Mouse (Mus musculus): ENCODE measurements around the gene Olfr56. TPM values are rescaled to one million over a fixed set of nuclear protein-coding genes. Genes with fewer than 3 reads are reported as not detected.
"Not testable (repeated sequence)": the region's sequence is repeated elsewhere in the genome, so short reads cannot be mapped to it uniquely, and the experiment has no call there.

Olfr56 gene
- polyA plus RNA-seq, 1 experiment from 2014 or later, result 0.15 TPM

DNA sequence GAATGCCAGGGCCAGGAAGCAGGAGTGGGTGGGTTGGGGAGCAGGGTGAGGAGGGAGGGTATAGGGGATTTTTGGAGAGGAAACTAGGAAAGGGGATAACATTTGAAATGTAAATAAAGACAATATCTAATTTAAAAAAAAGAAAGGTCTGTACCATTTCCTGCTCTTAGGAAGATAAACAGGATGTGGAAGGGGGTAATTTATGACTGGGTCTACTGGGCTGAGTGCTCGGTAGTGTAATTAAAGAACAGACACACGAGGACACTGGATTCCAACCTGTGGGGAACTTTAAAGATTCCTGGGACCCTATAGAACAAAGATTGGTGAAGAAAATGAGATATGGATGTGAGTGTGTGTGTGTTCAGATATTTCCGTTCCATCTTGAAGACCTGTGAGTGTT, 4.2 kb downstream of the Olfr56 start:
- H3K4me3 ChIP-seq (ENCODE audit: low read depth, low read length); H3K4me2 ChIP-seq (replicated peaks; ENCODE audit: low read depth); H3K27me3 ChIP-seq (ENCODE audit: control insufficient read depth, insufficient read depth, low read length); H3K36me3 ChIP-seq (ENCODE audit: control insufficient read depth, insufficient read depth, low read length); H3K4me1 ChIP-seq (replicated peaks; ENCODE audit: control insufficient read depth, insufficient read depth); H3K9ac ChIP-seq (ENCODE audit: low read length); DNase-seq (ENCODE audit: low spot score); ATAC-seq (ENCODE audit: low FRiP score, low TSS enrichment); H3K27ac ChIP-seq (replicated peaks); H3K9me3 ChIP-seq (ENCODE audit: control insufficient read depth, low read length): not testable (repeated sequence)
- WGBS, result no CpG with 5 or more reads among the region's 3 CpGs

DNA sequence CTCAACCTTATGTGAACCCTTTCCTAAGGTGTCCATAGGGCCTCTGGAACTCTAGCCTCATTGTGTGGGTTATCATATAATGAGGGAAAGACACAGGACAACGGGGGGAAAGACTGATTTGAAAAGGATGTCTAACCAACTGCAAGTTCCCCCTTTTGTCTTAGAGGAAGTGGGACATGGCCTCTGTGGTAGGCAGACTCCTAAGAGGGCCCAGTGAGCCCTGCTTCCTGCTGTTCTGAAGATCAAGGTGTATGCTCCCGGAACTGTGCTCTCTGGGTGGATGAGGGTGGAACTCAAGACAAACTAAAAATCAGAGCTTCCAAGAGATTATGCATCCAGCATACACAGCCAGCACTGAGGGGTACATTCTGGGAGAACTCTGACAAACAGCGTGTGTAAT, 9.5 kb downstream of the Olfr56 start:
- not testable (repeated sequence) for ATAC-seq (ENCODE audit: low FRiP score, low TSS enrichment); H3K9me3 ChIP-seq (ENCODE audit: control insufficient read depth, low read length); H3K4me1 ChIP-seq (replicated peaks; ENCODE audit: control insufficient read depth, insufficient read depth); H3K27ac ChIP-seq (replicated peaks); H3K4me3 ChIP-seq (ENCODE audit: low read depth, low read length); H3K9ac ChIP-seq (ENCODE audit: low read length); DNase-seq (ENCODE audit: low spot score); H3K36me3 ChIP-seq (ENCODE audit: control insufficient read depth, insufficient read depth, low read length); H3K4me2 ChIP-seq (replicated peaks; ENCODE audit: low read depth); H3K27me3 ChIP-seq (ENCODE audit: control insufficient read depth, insufficient read depth, low read length)
- WGBS, result 60% methylated on average over 2 of the region's 3 CpGs

DNA sequence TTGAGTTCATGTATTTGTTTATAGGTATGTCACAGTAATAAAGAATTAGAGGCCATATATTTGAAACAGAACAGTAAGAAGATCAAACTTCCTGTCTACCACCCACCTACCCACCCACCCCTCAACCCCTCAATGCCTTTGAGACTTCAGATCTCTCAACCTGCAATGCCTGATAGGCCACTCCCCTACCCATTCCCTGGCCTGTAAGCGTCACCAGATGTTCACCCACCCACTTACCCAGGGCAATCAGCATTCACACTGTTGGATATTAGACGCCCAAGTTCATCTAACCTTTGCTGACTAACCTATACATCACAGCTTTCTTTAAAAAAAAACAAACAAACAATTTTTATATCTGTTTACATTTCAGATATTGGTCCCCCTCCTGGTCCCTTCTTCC, 11.3 kb downstream of the Olfr56 start:
- H3K36me3 ChIP-seq (ENCODE audit: control insufficient read depth, insufficient read depth, low read length); H3K4me3 ChIP-seq (ENCODE audit: low read depth, low read length); H3K27me3 ChIP-seq (ENCODE audit: control insufficient read depth, insufficient read depth, low read length); H3K27ac ChIP-seq (replicated peaks); ATAC-seq (ENCODE audit: low FRiP score, low TSS enrichment); DNase-seq (ENCODE audit: low spot score); H3K9ac ChIP-seq (ENCODE audit: low read length); H3K9me3 ChIP-seq (ENCODE audit: control insufficient read depth, low read length); H3K4me1 ChIP-seq (replicated peaks; ENCODE audit: control insufficient read depth, insufficient read depth); H3K4me2 ChIP-seq (replicated peaks; ENCODE audit: low read depth): not testable (repeated sequence)
- 68% methylated on average over 1 of the region's 2 CpGs for WGBS

- WGBS, result 41% methylated on average over 4 of the region's 4 CpGs
- not testable (repeated sequence) for H3K4me3 ChIP-seq (ENCODE audit: low read depth, low read length); DNase-seq (ENCODE audit: low spot score)
Observed at GRCm38 (mm10) chr11:48991740-48992520, 13.2 kb downstream of the Olfr56 start, which contains the start of gene Gm12185. Gm12185 (minus strand) TSS chr11:48992226.

GRCm38 (mm10) chr11:48993296-48993695, 14.6 kb downstream of the Olfr56 start:
- H3K9me3 ChIP-seq (ENCODE audit: control insufficient read depth, low read length); DNase-seq (ENCODE audit: low spot score); H3K4me1 ChIP-seq (replicated peaks; ENCODE audit: control insufficient read depth, insufficient read depth); H3K4me2 ChIP-seq (replicated peaks; ENCODE audit: low read depth); H3K4me3 ChIP-seq (ENCODE audit: low read depth, low read length); H3K36me3 ChIP-seq (ENCODE audit: control insufficient read depth, insufficient read depth, low read length); H3K27ac ChIP-seq (replicated peaks); H3K9ac ChIP-seq (ENCODE audit: low read length); H3K27me3 ChIP-seq (ENCODE audit: control insufficient read depth, insufficient read depth, low read length); ATAC-seq (ENCODE audit: low FRiP score, low TSS enrichment): not testable (repeated sequence)
- WGBS, result 37% methylated on average over 10 of the region's 10 CpGs

More at GRCm38 (mm10) chr11:48991740-48992520, 13.2 kb downstream of the Olfr56 start, which contains the start of gene Gm12185:
- not testable (repeated sequence) for H3K36me3 ChIP-seq (ENCODE audit: control insufficient read depth, insufficient read depth, low read length); H3K4me1 ChIP-seq (replicated peaks; ENCODE audit: control insufficient read depth, insufficient read depth); H3K4me2 ChIP-seq (replicated peaks; ENCODE audit: low read depth); ATAC-seq (ENCODE audit: low FRiP score, low TSS enrichment); H3K9ac ChIP-seq (ENCODE audit: low read length); H3K9me3 ChIP-seq (ENCODE audit: control insufficient read depth, low read length); H3K27ac ChIP-seq (replicated peaks); H3K27me3 ChIP-seq (ENCODE audit: control insufficient read depth, insufficient read depth, low read length)

DNA sequence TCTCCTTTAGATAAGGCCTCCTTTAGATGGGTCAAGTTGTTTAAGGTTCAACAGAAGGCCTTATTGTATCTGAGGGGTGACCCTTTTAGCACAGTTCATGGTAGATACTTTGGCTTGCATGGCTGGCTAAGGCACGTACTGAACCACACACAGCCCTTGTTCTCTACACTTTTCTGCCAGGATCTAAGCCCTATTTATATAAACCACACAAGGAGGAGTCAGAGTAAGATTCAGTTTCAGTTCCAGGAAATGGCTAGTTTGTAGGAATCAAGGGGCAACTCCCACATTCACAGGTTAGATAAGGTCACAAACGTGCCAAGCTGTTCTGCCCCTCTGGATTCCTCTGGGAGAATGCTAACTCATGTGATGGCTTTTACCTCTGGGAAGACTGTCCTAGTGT, 15.3 kb downstream of the Olfr56 start, which contains the start of gene Tgtp1:
Gene Tgtp1, minus strand, starts transcription at position 155 of the 400 bp plus-strand sequence.
- not testable (repeated sequence) for H3K27me3 ChIP-seq (ENCODE audit: control insufficient read depth, insufficient read depth, low read length); DNase-seq (ENCODE audit: low spot score); H3K4me2 ChIP-seq (replicated peaks; ENCODE audit: low read depth); H3K4me1 ChIP-seq (replicated peaks; ENCODE audit: control insufficient read depth, insufficient read depth); H3K27ac ChIP-seq (replicated peaks); H3K4me3 ChIP-seq (ENCODE audit: low read depth, low read length); H3K36me3 ChIP-seq (ENCODE audit: control insufficient read depth, insufficient read depth, low read length); H3K9me3 ChIP-seq (ENCODE audit: control insufficient read depth, low read length); H3K9ac ChIP-seq (ENCODE audit: low read length)
- WGBS, result 16% methylated on average over 2 of the region's 2 CpGs
- ATAC-seq (ENCODE audit: low FRiP score, low TSS enrichment), result peak; percentile 64

GRCm38 (mm10) chr11:49000411-49000810, 21.7 kb downstream of the Olfr56 start:
- WGBS, result 78% methylated on average over 1 of the region's 1 CpGs
- H3K9ac ChIP-seq (ENCODE audit: low read length); H3K36me3 ChIP-seq (ENCODE audit: control insufficient read depth, insufficient read depth, low read length); H3K4me3 ChIP-seq (ENCODE audit: low read depth, low read length); H3K27ac ChIP-seq (replicated peaks); H3K4me2 ChIP-seq (replicated peaks; ENCODE audit: low read depth); H3K9me3 ChIP-seq (ENCODE audit: control insufficient read depth, low read length); ATAC-seq (ENCODE audit: low FRiP score, low TSS enrichment); H3K27me3 ChIP-seq (ENCODE audit: control insufficient read depth, insufficient read depth, low read length); H3K4me1 ChIP-seq (replicated peaks; ENCODE audit: control insufficient read depth, insufficient read depth); DNase-seq (ENCODE audit: low spot score): not testable (repeated sequence)

DNA sequence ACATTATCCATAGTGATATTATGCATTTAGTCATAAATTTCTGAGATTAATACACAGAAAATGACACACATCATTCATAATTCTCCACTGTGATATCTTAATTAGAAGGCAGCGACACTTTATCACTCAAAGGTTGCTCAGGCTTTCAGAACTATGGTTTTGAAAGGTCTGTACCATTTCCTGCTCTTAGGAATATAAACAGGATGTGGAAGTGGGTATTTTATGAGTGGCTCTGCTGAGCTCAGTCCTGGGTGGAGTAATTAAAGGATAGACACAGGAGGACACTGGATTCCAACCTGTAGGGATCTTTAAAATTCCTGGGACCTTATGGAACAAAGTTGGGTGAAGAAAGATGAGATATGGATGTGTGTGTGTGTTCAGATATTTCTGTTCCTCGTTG, 27.6 kb downstream of the Olfr56 start:
- not testable (repeated sequence) for H3K27ac ChIP-seq (replicated peaks); DNase-seq (ENCODE audit: low spot score); ATAC-seq (ENCODE audit: low FRiP score, low TSS enrichment); H3K4me1 ChIP-seq (replicated peaks; ENCODE audit: control insufficient read depth, insufficient read depth); H3K27me3 ChIP-seq (ENCODE audit: control insufficient read depth, insufficient read depth, low read length); H3K4me3 ChIP-seq (ENCODE audit: low read depth, low read length); H3K4me2 ChIP-seq (replicated peaks; ENCODE audit: low read depth); H3K36me3 ChIP-seq (ENCODE audit: control insufficient read depth, insufficient read depth, low read length); H3K9me3 ChIP-seq (ENCODE audit: control insufficient read depth, low read length); H3K9ac ChIP-seq (ENCODE audit: low read length)
- 64% methylated on average over 2 of the region's 2 CpGs for WGBS

DNA sequence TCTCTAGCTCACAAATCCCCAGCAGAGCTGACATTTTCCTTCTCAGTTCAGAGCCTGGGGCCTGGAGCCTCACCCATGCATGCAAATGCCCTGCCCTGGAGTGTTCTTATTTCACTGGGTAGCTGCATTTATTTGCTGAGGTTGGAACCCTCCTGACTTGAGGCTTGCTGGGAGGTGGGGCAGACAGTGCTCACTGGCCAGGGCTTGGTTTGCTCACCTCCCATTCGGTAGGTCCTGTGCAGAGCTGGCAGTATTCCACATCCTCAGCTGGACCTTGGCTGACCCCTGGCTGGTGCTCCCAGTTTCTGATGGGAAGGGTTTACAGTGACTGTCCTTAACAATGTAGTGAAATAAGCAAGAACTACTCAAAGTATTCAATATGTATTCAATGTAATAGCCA, 28.1 kb downstream of the Olfr56 start:
- H3K9ac ChIP-seq (ENCODE audit: low read length); H3K9me3 ChIP-seq (ENCODE audit: control insufficient read depth, low read length); H3K4me3 ChIP-seq (ENCODE audit: low read depth, low read length); H3K27me3 ChIP-seq (ENCODE audit: control insufficient read depth, insufficient read depth, low read length); DNase-seq (ENCODE audit: low spot score); H3K27ac ChIP-seq (replicated peaks); H3K4me1 ChIP-seq (replicated peaks; ENCODE audit: control insufficient read depth, insufficient read depth); H3K4me2 ChIP-seq (replicated peaks; ENCODE audit: low read depth); H3K36me3 ChIP-seq (ENCODE audit: control insufficient read depth, insufficient read depth, low read length): not testable (repeated sequence)
- WGBS, result 11% methylated on average over 1 of the region's 1 CpGs
- ATAC-seq (ENCODE audit: low FRiP score, low TSS enrichment), result 0 out of 2 replicates have a peak, but pooled peaks have one; percentile 12

Measured in stomach, postnatal 0 days (tissue).